Mouse (Mus musculus): ENCODE measurements at regions not wholly inside any gene's neighbourhood (a gene's known extent, or its start where the extent isn't known, plus 50 kb on each side); places are given as distances from the start of the nearest gene placed in this dataset.
A peak's percentile ranks its signal among the peaks of the same experiment; 100 is the strongest.

DNA sequence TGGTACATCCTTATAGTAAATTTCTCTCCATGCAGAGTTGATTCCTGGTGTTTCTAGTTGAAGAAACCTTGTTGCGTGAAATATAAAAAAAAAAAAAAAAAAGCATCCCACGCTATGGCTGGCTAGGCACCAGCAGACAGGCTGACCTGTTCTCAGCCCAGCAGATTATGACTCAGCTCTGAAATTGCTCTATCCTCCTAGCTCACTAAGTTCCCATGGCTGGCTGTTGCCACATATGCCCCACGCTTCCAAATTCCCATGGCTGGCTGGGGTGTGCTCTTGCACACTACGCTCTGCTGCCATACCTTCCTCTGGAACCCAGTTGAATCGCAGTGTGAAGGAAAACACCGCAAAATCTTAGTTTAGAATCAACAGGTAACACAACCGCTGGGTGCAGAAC, 270.1 kb downstream of the Mid1ip1 start:
- DNase-seq (ENCODE audit: low read depth): peak; percentile 28

DNA sequence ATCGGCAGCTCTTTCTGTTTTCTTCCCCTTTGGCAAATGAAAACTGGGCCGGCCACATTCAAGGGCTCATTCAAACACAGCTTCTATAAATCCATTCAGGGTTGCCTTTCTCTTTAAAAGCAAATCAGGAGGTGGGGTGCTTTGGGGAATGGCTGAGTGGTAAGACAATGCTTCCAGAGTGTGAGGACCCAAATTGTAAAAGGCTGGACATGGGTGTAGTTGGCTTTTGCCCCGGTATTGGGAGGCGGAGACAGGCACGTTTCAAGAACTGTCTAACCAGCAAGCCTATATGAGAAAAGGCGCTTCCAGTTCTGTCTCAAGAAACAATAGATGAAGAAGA, 277.0 kb downstream of the Mid1ip1 start:
- DNase-seq (ENCODE audit: low read depth): no peak

DNA sequence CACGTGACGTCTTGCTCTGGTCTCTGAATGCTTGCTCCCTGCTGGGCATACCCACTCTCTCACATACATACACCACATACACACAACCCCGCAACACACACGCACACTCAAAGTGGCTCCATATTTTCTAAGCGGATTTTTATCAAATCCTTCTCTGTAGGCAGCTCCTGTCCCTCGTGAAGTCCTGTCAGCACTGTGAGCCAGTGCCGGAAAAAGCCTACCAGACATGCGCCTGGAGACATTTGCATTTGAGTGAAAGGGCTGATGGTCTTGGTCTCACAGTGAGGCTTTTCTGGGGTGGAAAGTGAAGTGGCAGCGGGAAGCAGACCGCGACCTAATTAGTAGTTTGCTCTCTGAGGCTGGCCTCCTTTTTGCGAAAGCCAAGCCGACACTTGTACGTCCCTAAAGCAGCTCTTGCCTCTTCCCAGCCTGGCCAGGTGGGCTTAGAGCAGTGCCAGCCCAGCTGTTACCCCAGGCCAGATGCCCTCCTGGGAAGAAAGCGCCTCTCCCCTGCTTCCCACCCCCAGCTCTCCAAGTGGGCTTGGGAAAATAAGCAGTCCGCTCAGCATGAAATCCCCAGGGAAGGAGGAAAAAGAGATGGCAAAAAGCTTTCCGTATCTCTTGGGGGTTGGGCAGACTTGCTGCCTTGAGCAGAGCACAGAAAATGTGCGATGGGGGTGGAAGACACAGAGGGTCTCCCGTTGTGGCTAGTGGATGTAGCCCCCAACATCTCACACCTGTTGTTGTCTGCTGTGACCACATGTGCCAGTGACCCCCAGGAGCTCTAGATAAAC, 277.6 kb downstream of the Mid1ip1 start:
- DNase-seq (ENCODE audit: low read depth): no peak

DNA sequence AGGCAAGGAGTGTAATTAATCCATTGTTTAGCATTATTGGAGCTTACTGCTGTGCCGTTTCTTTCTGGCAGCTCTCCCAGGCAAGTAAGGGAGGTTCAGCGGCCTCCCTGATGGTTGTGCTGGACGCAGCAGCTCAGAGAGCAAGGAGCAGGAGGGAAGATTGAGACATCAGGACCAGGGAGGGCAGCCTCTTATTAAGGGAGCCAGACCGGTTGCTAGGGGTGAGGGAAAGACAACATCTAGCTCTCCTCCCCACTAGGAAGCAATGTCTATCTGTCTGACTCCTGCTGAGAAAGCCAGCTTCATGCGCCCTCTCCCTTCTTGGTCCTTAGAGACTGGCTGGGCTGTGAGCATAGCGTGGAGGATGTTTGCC, 278.2 kb downstream of the Mid1ip1 start:
- no peak for DNase-seq (ENCODE audit: low read depth)

DNA sequence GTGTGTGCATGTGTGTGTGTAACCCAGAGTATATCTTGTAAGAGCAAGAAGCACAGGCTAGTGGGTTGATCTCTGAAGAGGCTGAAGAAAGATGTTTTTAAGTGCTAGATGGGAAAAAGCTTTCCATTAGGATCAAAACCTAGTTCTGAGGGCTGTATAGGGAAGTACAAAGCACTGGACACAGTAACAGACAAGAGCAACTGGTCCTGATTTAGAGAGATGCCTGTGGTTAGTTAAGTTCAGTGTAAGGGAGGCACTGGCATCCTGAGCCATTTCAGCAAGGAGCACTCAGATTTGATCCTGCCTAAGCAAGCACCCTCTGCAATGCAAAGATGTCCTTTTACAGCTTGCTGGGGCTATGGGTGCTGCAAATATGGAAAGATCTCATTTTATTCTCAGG, 280.1 kb downstream of the Mid1ip1 start:
- no peak for DNase-seq (ENCODE audit: low read depth)

DNA sequence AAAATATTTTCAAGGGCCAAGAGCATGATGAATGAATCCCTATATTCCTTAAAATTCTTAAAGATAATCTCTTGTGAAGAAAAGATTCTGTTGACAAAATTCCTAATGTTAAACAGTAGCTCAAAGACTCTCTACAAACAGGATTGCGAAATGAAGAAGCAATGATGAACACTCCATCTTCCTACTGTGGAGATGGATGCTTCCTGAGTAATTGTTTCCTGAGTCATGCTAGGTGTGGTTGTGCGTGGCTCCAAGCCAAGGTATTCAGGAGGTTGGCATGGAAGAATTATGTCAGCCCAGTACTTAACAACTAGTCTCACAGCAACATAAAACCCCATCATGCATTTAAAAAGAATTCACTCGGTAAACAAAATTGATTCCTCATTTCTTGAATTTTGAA, 286.4 kb downstream of the Mid1ip1 start:
- no peak for DNase-seq (ENCODE audit: low read depth)

DNA sequence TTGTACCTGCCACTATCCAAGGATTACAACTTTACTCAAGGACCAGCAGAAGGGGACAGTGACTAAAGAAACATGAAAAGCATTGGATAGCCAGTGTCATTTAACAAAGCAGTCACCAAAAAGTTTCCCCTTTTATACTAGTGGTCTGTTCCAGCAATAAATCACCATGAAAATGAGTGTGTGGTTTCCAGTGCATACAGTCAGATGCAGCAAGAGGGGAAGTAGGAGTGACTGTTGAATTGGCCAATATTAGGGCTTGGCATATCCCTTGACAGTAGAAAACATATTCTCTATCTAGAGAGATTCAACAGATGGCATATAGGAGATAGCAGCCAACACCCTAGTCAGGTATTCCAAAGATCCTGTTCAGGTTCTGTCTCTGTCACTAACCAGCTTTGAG, 259.8 kb upstream of the H2al1a start:
- no peak for DNase-seq (ENCODE audit: low read depth)

DNA sequence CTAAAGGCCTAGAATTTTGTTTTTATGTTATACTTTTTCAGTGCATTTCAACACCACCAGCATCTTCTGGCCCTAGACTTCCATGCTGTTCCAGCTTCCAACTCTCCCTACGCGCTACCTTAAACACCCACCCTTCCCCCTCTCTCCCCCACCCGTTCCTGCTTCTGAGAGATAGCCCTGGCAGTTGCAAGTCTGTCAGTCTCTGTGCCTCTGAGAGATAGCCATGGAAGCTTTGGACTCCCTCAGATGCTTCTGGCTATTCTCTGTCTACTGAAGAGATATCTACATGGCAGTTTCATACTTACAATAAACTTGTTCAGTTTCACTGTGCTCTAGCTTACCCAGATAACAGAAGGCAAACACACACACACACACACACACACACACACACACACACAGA, 252.3 kb upstream of the H2al1a start:
- DNase-seq (ENCODE audit: low read depth): no peak

DNA sequence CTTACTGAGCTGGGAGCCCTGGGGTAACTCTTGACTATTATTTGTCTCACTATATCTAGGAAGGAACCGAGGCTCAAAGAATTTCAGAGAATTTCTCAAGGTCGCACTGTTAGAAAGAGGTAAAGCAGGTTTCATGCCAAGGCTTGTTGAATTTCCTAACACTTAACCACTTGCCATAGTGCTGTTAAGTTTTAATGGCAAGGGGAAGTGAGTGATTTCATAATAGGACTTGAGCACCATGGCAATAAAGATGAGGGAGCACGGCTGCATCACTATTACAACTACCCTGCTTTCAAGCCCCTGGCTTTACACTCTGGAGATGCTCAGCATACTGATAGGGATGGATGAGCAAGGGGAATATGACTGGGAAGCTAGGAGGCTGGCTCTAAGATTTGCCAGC, 216.9 kb upstream of the H2al1a start:
- peak; percentile 20 for DNase-seq (ENCODE audit: low read depth)

DNA sequence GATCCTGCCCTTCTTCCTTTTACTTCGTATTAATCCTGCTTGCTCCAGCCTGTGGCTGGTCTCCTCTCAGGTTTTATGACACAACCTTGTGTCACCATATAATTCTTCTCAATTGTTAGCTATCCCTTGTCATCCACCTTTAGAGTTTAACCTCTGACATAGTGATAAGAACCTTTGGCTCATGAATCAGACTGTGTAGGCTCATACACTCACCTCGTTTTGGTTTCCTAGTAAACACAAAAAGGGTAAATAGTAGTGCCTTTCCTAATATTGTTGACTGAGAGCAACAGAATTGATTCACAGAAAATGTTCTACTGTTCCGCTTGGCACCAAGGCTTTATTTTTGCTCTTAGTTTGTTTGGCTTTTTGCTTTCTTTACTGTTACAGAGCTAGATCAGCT, 216.2 kb upstream of the H2al1a start:
- no peak for DNase-seq (ENCODE audit: low read depth)

DNA sequence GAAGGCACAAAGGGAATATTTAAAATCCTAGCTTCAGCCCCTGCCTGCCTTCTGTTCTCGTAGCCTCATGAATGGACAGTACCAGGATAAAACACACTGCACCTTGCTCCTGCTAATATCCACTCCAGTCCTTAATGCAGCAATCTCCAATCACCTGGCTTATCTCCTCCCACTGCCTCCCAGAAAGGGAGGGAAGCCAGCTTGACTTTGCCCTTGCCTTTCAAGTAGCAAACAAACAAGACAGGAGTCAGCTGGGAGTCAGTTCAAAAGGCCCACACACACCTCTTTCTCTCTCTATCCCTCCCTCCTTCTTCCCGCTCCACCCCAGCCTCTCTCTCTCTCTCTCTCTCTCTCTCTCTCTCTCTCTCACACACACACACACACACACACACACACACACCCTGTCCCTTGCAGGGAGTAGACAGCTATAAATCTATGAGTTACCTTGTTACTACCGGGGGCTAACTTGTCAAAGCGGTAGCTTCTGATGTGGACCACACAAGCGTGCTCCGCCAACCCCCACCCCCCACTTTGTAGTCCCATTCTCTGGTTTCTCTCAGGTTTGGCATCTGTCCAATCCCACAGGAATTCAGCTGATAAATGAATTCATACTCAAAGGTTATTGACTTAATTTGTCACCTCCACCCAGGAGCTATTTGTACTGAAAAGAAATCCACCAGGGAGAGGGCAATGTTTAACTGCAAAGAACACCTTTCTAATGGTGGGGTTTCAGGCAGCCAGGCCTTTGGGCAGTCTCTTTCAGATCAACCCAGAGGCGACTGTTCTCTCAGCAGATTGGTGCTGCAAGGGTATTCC, 212.6 kb upstream of the H2al1a start:
- DNase-seq (ENCODE audit: low read depth): no peak

DNA sequence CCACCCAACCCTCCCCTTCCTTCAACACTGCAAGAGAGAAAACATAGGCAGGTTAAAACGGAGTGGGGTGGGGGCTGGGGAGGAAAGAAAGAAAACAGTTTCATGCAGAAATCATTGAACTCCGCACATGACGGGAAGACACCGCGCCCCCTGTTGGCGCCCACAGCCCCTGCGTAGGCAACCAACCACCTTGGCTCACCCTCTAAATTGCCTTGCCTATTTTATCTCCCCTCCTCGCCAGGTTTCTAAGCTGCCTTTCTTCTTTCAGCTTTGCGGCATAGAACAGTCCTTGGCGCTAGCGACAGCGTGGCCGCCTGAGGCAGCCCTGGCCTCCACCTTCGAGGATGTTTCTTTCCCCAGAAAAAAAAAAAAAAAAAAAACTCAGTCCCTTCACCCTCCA, 211.1 kb upstream of the H2al1a start:
- DNase-seq (ENCODE audit: low read depth): no peak

DNA sequence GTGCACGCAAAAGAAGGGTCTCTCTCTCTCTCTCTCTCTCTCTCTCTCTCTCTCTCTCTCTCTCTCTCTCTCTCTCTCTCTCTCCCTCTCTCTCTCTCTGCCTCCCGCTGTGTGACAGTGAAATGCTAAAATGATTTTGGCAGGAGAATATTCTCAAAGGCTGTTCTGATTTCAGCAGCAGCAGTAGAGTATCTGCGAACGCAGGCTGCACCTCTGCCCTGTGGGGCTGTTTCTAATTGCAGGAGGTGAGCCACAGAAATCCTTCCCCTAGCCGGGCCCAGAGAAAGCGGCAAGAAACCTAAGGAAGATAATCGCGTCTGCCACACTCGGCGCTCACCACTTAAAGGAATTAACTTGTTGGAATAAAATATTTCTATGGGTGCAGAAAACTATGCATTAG, 210.6 kb upstream of the H2al1a start:
- DNase-seq (ENCODE audit: low read depth): no peak

DNA sequence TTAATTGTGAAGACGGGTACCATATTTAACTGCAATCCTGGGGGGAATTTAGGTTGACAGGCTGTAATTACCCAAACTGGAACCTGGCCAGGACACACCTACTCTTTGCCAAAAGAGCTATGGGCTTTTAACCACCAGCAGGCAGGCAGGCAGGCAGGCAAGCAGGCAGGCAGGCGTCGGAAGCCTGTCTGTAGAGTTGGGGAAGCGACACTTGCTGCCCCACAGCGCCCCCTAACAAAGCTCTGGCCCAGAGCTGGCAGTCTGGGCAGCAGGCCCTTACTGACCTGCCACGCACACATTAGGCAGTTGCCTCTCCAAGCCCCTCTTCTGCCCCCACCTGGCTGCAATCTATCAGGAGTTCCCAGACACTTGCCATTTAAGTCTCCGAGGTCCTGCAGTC, 208.6 kb upstream of the H2al1a start:
- DNase-seq (ENCODE audit: low read depth): no peak

DNA sequence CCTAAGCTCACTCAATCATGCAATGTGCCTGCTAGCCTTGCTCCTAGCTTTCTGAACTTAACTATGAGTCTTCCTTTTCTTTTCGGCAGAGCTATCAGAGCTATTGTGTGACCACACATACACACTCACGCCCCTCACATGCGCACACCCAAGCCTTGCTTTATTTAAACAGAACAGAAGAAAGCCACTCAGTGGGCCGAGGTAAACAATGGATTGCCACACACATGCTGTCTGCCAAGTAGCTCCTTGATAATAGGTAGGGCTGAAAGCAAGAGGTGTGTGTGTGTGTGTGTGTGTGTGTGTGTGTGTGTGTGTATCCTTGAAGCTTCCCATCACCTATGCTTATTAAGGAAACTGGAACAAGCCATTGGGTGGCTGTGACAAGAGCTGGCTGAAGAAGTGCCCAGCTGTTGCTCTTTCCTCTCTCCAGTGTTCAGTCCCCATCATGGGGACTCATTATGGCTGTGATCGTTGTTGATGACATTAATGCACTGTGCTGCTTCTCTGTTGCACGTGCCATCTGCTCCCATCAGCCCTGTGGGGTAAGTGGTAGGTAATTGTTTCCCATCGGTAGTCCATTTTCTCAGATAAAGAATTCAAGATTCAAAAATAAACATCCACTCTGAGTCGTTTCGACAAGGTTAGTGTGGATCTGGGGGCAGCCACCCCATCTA, 201.3 kb upstream of the H2al1a start:
- DNase-seq (ENCODE audit: low read depth): no peak

DNA sequence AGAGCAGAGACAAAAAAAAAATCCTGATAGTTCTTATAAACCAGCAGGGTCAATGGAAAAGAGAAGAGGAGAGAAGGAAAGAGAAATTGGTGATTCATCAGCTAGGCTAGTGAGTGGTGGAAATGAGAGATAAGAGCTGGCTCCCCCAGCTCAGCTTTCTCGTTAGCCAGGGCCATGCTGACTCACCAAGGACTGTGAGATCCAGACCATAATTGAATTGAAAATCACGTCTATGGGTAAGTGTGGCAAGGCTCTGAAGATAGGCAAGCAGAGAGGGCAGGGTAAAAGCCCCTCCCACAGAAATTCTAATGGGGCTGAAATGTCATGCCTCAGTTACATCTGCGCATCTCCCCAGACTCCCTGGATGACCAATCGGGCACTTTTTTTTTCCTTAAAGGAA, 200.7 kb upstream of the H2al1a start:
- no peak for DNase-seq (ENCODE audit: low read depth)

DNA sequence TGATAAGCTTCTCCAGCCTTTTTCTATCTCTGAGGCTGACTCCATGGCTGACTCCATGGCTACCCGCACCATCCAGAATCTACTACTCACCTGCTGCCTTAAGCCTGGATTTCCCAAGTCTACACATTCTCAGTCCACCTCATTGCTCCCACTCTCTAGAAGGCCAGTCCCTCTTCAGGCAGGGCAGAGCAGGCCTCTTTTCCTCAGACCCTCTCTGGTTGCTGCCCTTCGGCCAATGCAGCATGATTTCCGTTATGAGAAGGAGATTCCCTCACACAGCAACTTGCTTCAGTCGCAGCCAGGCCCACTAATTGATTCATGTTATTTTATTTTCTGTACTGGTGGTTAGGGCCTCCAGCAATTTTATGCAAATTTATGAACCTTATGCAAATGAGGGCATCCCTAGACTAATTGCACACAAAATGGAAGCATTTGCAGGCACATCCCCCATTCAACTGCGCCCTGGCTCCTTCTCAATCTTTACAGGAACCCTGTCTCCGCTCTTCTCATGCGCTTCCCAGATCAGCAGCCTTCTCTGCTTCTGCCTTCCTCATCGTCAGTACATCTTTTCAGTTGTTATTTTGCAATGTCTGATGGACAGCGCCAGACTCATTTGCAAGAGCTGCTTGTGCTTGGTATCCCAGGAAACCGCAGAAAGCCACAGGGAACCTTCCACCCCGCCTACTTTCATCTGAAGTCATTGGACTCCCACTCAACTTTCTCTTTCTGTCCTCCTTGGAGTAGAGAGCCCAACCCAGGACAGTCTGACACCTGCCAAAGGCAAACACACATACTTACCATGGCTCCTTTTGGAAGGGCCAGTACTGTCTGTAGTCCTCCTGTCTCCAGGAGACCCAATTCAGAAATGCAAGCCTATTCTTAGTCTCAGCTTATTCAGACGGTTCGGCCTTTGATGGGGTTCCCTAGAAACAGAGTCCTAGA, 199.6 kb upstream of the H2al1a start:
- no peak for DNase-seq (ENCODE audit: low read depth)

DNA sequence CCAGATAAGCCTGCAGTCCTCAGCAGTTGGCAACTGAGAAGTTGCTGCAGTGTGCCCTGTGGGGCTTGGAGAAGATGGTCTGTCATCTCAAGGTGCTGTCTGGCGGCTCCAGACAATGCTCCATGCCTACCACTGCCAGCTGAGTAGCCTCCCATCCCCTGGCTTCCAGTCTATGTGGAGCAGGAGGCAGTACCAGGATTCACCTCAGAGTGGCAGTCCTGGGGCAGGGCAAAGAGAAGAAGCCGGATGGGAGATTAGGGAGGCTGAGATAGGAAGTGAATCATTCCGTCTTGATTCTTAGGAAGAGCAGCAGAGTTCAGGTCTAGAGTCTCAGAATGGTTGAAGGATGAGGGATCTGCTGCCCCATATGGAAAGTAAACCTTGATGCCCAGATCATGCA, 198.1 kb upstream of the H2al1a start:
- DNase-seq (ENCODE audit: low read depth): no peak

DNA sequence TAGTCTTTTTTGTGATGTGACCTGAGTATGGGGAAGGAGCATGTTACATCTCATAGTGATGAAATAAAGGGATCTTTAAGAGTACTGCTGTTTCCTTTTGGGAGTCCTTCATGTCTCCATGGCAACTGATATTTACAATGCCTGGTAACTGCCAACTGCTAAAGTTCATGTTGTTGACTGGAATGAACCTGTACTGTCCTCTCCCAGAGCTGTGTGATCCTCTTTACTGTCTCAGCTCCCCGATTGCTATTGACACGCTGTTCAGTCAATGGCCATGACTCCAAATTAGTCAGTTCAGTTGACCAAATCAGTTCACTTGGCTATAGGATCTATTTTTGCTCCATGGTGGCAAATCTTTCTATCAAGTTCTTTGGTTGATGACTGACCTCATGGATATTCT, 167.8 kb upstream of the H2al1a start:
- no peak for DNase-seq (ENCODE audit: low read depth)

DNA sequence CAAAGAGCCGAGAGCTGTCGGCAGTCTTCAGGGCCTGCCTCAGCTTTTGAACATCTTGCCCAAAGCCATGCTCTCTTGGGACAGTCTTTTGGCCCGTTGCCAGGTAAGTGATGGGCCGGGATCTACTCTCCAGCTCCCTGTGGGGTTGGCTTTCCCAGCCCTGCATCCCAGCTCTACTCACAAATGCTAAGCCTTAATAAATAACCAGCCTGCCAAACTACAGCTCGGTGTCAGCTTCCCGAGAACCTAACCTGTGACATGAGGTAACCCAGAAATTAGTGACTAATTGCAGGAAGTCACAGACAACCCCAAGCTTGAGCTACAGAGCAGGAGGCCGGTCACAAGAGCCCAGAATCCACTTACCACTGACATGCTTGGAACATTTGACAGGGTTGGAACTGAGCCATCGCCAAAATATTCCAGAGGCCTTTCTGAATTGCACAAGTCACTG, 159.1 kb upstream of the H2al1a start:
- peak; percentile 31 for DNase-seq (ENCODE audit: low read depth)

DNA sequence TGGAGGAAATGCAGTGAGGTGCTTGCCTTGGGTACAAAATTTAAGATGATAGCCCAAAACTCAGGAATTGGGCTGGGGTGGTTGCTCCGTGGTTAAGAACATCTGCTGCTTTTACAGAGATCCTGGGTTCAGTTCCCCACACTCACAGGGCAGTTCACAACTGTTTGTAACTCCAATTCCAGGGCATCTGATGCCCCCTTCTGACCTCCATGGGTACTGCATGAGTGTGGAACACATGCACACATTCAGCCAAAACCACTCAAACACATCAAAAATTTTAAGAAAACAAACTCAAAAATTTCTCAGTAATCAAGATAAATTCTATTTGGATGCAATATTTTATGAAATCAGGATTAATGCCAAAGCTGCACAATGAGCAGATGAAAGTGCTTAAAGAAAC, 157.8 kb upstream of the H2al1a start:
- no peak for DNase-seq (ENCODE audit: low read depth)

DNA sequence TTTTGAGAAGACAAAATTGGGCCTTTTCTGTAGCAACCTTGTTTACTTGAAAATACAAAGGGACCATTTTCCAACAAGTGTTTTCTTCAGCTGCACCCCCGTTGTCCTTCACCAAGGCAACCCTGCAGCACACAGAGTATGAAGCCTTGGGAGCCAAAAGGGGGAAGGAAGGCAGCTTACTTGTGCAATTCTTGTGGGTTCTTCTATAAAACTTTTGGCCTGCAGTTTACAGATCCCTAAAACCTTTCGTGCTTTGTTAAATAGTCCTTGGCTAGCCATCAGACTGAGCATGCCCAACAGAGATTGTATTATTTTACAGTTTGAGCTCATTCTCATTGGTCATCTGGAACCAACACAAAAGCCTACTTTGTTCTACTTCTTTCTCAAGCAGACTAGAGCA, 140.6 kb upstream of the H2al1a start:
- DNase-seq (ENCODE audit: low read depth): no peak
